Mouse (Mus musculus) MEL (cell line): ENCODE measurements at regions not wholly inside any gene's neighbourhood (a gene's known extent, or its start where the extent isn't known, plus 50 kb on each side); places are given as distances from the start of the nearest gene placed in this dataset.

Source experiments
- DNase-seq: peaks from one replicate; pipeline ENCODE4 v3.0.0; 2011; ENCODE audit warnings: low read depth, low spot score
- H3K27ac ChIP-seq: 2 replicates; pipeline ENCODE4 v1.5.1; 2012; ENCODE audit warnings: low read depth, mild to moderate bottlenecking, control low read depth, low read length, moderate library complexity; ENCODE audit not compliant: control insufficient read depth
- H3K27me3 ChIP-seq, 2 experiments: fragments of 150-350 bp in 1 of 2; sonication (generic) in 1 of 2; 2 replicates each; pipeline ENCODE4 v1.6.1; 2012; ENCODE audit warnings: low read length in 2 of 2, mild to moderate bottlenecking in 2 of 2, improper control_type of control experiment in 1 of 2, moderate library complexity in 1 of 2; ENCODE audit not compliant: insufficient read depth in 2 of 2, control insufficient read depth in 1 of 2
- H3K36me3 ChIP-seq, 2 experiments: 2 replicates each; pipeline ENCODE4 v1.6.1; 2012 to 2014; ENCODE audit warnings: low read length in 2 of 2, improper control_type of control experiment in 1 of 2, inconsistent platforms in 1 of 2, mild to moderate bottlenecking in 1 of 2; ENCODE audit not compliant: insufficient read depth in 2 of 2, control insufficient read depth in 1 of 2
- H3K4me1 ChIP-seq, 2 experiments: fragments of 150-350 bp in 1 of 2; sonication (generic) in 1 of 2; 2 replicates each; pipeline ENCODE4 v1.6.1; 2012; ENCODE audit warnings: low read length in 2 of 2, improper control_type of control experiment in 1 of 2, mild to moderate bottlenecking in 1 of 2; ENCODE audit not compliant: insufficient read depth in 2 of 2, control insufficient read depth in 1 of 2
- H3K4me3 ChIP-seq, 2 experiments: fragments of 150-350 bp in 1 of 2; sonication (generic) in 1 of 2; 2 replicates each; pipeline ENCODE4 v1.5.1; 2012; ENCODE audit warnings: low read depth in 2 of 2, low read length in 2 of 2, mild to moderate bottlenecking in 2 of 2, moderate library complexity in 2 of 2, control low read depth in 1 of 2, improper control_type of control experiment in 1 of 2; ENCODE audit not compliant: control insufficient read depth in 1 of 2, insufficient read depth in 1 of 2
- H3K79me2 ChIP-seq: 2 replicates; pipeline ENCODE4 v1.6.1; 2012; ENCODE audit warnings: mild to moderate bottlenecking, low read length, moderate library complexity; ENCODE audit not compliant: control insufficient read depth, poor library complexity, insufficient read depth
- H3K9ac ChIP-seq: 2 replicates; pipeline ENCODE4 v1.6.1; 2012; ENCODE audit warnings: low read depth, mild to moderate bottlenecking, control low read depth, low read length, moderate library complexity; ENCODE audit not compliant: control insufficient read depth, poor library complexity, severe bottlenecking
- H3K9me3 ChIP-seq: fragments of 150-350 bp; sonication (generic); replicated peaks from 2 replicates; pipeline ENCODE4 v1.6.1; 2012; ENCODE audit warnings: mild to moderate bottlenecking, low read length, improper control_type of control experiment, moderate library complexity; ENCODE audit not compliant: insufficient read depth
- BHLHE40 ChIP-seq: IDR thresholded peaks from 2 replicates; pipeline ENCODE4 v1.6.1; 2012; ENCODE audit warnings: low read depth, mild to moderate bottlenecking, inconsistent platforms, low read length, improper control_type of control experiment, borderline replicate concordance
- CHD2 ChIP-seq: IDR thresholded peaks from 2 replicates; pipeline ENCODE4 v1.6.1; 2011; ENCODE audit warnings: low read length, improper control_type of control experiment
- ETS1 ChIP-seq: IDR thresholded peaks from 2 replicates; pipeline ENCODE4 v1.6.1; 2012; ENCODE audit warnings: low read depth, mild to moderate bottlenecking, inconsistent platforms, low read length, improper control_type of control experiment, moderate library complexity
- GABPA ChIP-seq: IDR thresholded peaks from 2 replicates; pipeline ENCODE4 v1.6.1; 2012; ENCODE audit warnings: low read depth, mild to moderate bottlenecking, inconsistent platforms, low read length, improper control_type of control experiment, moderate library complexity
- GATA1 ChIP-seq: IDR thresholded peaks from 2 replicates; pipeline ENCODE4 v1.6.1; 2011; ENCODE audit warnings: low read depth, low read length, improper control_type of control experiment
- HCFC1 ChIP-seq: IDR thresholded peaks from 2 replicates; pipeline ENCODE4 v1.6.1; 2012; ENCODE audit warnings: low read depth, mild to moderate bottlenecking, inconsistent platforms, low read length, improper control_type of control experiment, moderate library complexity
- JUND ChIP-seq: IDR thresholded peaks from 2 replicates; pipeline ENCODE4 v1.6.1; 2011; ENCODE audit warnings: low read depth, mild to moderate bottlenecking, improper control_type of control experiment, low read length
- KAT2A ChIP-seq: conservative IDR thresholded peaks from 2 replicates; pipeline ENCODE4 v1.6.1; 2012; ENCODE audit warnings: low read depth, low read length, improper control_type of control experiment, inconsistent platforms
- MAFK ChIP-seq: IDR thresholded peaks from 2 replicates; pipeline ENCODE4 v1.6.1; 2011; ENCODE audit warnings: low read depth, mild to moderate bottlenecking, low read length, improper control_type of control experiment, borderline replicate concordance
- MAX ChIP-seq: IDR thresholded peaks from 2 replicates; pipeline ENCODE4 v1.6.1; 2011; ENCODE audit warnings: low read length, improper control_type of control experiment
- MAZ ChIP-seq: IDR thresholded peaks from 2 replicates; pipeline ENCODE4 v1.6.1; 2012; ENCODE audit warnings: low read depth, mild to moderate bottlenecking, inconsistent platforms, low read length, improper control_type of control experiment
- MXI1 ChIP-seq: IDR thresholded peaks from 2 replicates; pipeline ENCODE4 v1.6.1; 2011; ENCODE audit warnings: mild to moderate bottlenecking, low read depth, low read length, improper control_type of control experiment
- MYB ChIP-seq: IDR thresholded peaks from 2 replicates; pipeline ENCODE4 v1.6.1; 2011; ENCODE audit warnings: mild to moderate bottlenecking, low read depth, low read length, improper control_type of control experiment
- POLR2AphosphoS2 ChIP-seq: IDR thresholded peaks from 2 replicates; pipeline ENCODE4 v1.6.1; 2011; ENCODE audit warnings: low read length, improper control_type of control experiment
- POLR2AphosphoS5 ChIP-seq: IDR thresholded peaks from 2 replicates; pipeline ENCODE4 v1.6.1; 2012; ENCODE audit warnings: low read depth, borderline replicate concordance, mild to moderate bottlenecking, inconsistent platforms, low read length, moderate library complexity, mixed read lengths
- SIN3A ChIP-seq: IDR thresholded peaks from 2 replicates; pipeline ENCODE4 v1.6.1; 2012; ENCODE audit warnings: low read length, improper control_type of control experiment, inconsistent platforms
- TBP ChIP-seq: IDR thresholded peaks from 2 replicates; pipeline ENCODE4 v1.8.0; 2011; ENCODE audit warnings: low read depth, low read length, improper control_type of control experiment
- TCF12 ChIP-seq: IDR thresholded peaks from 2 replicates; pipeline ENCODE4 v1.6.1; 2014; ENCODE audit warnings: low read depth, mild to moderate bottlenecking, inconsistent platforms, low read length, improper control_type of control experiment, moderate library complexity
- UBTF ChIP-seq: IDR thresholded peaks from 2 replicates; pipeline ENCODE4 v1.6.1; 2012; ENCODE audit warnings: low read depth, mild to moderate bottlenecking, inconsistent platforms, low read length, improper control_type of control experiment, moderate library complexity, borderline replicate concordance; ENCODE audit not compliant: insufficient read depth
- USF1 ChIP-seq: IDR thresholded peaks from 2 replicates; pipeline ENCODE4 v1.6.1; 2014; ENCODE audit warnings: low read depth, mild to moderate bottlenecking, inconsistent platforms, low read length, improper control_type of control experiment, moderate library complexity
- ZC3H11A ChIP-seq: IDR thresholded peaks from 2 replicates; pipeline ENCODE4 v1.6.1; 2012; ENCODE audit warnings: low read depth, mild to moderate bottlenecking, inconsistent platforms, low read length, improper control_type of control experiment
- ZMIZ1 ChIP-seq: IDR thresholded peaks from 2 replicates; pipeline ENCODE4 v1.6.1; 2012; ENCODE audit warnings: low read depth, mild to moderate bottlenecking, inconsistent platforms, low read length, improper control_type of control experiment, moderate library complexity
- ZNF384 ChIP-seq: IDR thresholded peaks from 2 replicates; pipeline ENCODE4 v1.6.1; 2012; ENCODE audit warnings: low read depth, mild to moderate bottlenecking, inconsistent platforms, low read length, improper control_type of control experiment

DNA sequence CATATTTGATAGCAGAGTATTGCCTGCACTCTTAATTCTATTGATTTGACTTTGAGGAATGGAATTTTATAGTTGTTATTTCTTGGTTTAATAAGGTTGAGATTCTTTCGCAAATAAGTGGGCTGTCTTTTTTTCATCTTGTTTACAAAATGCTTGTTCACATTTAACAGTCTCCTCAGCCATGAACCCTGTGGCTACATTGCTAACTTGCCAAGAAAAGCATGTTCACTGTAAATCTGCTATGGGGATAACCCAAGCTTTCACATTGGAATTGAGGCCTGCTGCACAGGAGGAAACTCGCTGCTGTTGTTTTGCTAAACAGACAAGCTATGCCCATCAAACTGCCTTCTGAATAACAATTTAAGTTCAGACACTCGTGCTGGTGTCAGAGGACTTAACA lies 564.6 kb upstream of the Fam92a start (continued):
- TF ChIP-seq MXI1 = no peak
- TF ChIP-seq GABPA = no peak

DNA sequence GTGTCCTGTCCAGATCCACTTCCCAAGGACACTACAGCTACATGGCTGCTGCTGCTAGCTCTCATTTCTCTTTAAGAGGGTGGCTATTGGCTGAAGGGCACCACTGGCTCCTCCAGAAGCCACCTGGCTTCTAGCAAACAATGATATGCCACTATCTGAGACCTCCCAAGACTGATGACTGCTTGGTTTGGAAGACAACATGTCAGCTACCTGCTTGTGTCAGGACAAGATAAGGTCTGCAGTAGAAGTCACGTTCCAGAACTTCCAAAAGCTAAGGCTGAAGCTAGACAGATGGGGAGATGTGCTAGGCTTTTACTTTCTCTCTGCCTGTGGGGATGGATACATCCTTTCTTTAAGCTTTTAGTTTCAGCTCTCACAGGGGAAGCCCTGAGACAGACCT lies 528.4 kb upstream of the Fam92a start:
- H3K9me3 ChIP-seq = no peaks in the 10 kb centered on the region
- H3K79me2 ChIP-seq = no peaks in the 10 kb centered on the region
- no peak for TF ChIP-seq JUND
- TF ChIP-seq UBTF = no peak
- no peak for TF ChIP-seq POLR2AphosphoS2
- no peak for TF ChIP-seq CHD2
- no peak for TF ChIP-seq BHLHE40
- TF ChIP-seq GATA1 = no peak
- TF ChIP-seq, all 39 proteins: peak for 0
- Histone ChIP-seq H3K27ac (no peak overlapping the region), H3K36me3 (no peaks in the 10 kb centered on the region), H3K27me3 (no peaks in the 10 kb centered on the region), H3K9ac (no peak overlapping the region), H3K4me3 (no peak overlapping the region), H3K4me1 (no peaks in the 10 kb centered on the region)
- no peak for DNase-seq

DNA sequence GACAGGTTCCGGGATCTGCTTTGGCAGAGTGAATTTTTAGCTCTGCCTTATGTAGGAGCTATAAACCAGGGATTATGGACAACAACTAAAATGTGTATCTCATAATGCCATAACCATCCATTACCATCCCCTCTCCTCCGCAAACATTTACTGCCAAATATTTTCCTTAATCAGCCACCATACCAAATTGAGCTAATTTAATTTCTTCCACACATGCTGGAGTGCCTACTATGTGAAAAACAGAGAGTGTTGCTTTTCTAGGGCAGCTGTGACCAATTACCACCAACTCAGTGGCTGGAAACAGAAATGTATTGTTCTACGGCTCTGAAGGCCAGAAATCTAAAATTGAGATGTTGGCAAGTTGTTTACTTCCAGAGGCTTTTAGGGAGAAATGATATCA lies 506.0 kb upstream of the Fam92a start:
- DNase-seq = no peak

DNA sequence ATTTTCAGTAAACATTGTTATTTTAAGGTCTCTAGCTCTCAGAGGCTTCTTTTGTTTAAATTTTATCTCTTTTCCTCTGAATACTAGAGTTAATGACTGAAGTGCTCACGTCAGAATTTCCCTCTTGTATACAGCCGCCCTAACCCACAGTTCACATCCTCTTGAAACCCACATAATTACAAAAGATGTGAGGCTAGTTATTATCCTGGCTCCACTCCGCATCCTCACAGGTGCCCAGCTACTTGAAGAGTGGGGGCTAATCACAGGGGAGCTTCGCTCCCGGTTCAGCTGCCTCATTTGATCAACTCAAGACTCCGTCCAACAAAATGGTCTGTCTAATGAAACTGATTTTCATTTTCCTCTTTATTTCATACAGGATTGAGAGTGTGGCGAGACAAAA lies 499.6 kb upstream of the Fam92a start:
- Histone ChIP-seq H3K36me3 (no peaks in the 10 kb centered on the region), H3K9ac (no peak overlapping the region)

More for the DNA sequence above, 506.0 kb upstream of the Fam92a start:
- Histone ChIP-seq H3K27me3 (no peaks in the 10 kb centered on the region), H3K4me3 (no peak overlapping the region), H3K4me1 (no peaks in the 10 kb centered on the region), H3K79me2 (no peaks in the 10 kb centered on the region), H3K9me3 (no peaks in the 10 kb centered on the region), H3K36me3 (no peaks in the 10 kb centered on the region), H3K9ac (no peak overlapping the region), H3K27ac (no peak overlapping the region)
- TF ChIP-seq TBP (no peak), ZNF384 (no peak), TCF12 (no peak), SIN3A (no peak), HCFC1 (no peak), MYB (no peak), MAZ (no peak)

More for the DNA sequence above, 499.6 kb upstream of the Fam92a start:
- no peaks in the 10 kb centered on the region for H3K4me1 ChIP-seq
- TF ChIP-seq MAX = no peak
- no peak for TF ChIP-seq ZNF384
- TF ChIP-seq ZMIZ1 = no peak
- no peak for TF ChIP-seq TBP
- no peak for TF ChIP-seq POLR2AphosphoS5
- TF ChIP-seq MYB = no peak
- no peak for TF ChIP-seq ETS1
- TF ChIP-seq MAZ = no peak
- no peak for TF ChIP-seq BHLHE40
- no peak for TF ChIP-seq ZC3H11A
- no peak for TF ChIP-seq MXI1
- no peak for TF ChIP-seq USF1
- no peak for TF ChIP-seq MAFK
- no peak for TF ChIP-seq KAT2A
- no peaks in the 10 kb centered on the region for H3K79me2 ChIP-seq
- no peaks in the 10 kb centered on the region for H3K27me3 ChIP-seq
- H3K4me3 ChIP-seq = no peak overlapping the region
- H3K27ac ChIP-seq = no peak overlapping the region
- DNase-seq = no peak
- no peaks in the 10 kb centered on the region for H3K9me3 ChIP-seq
